Mouse (Mus musculus) hindbrain, postnatal 0 days (tissue): Measurements from ENCODE around the gene Zbtb5. TPM values are rescaled to one million over a fixed set of nuclear protein-coding genes. Genes with fewer than 3 reads are reported as not detected.

Experiments
- ATAC-seq: fragments of 200-750 bp; cut with Nextera tagmentation; 2 replicates; pipeline ENCODE4 v1.8.0; 2017; ENCODE audit warnings: mild to moderate bottlenecking, moderate TSS enrichment, moderate library complexity
- DNase-seq: peaks from one replicate; pipeline ENCODE4 v3.0.0-alpha.2; 2015; ENCODE audit warnings: low spot score
- H3K27ac ChIP-seq: fragments of 300-500 bp; sonication (generic); 2 replicates; pipeline ENCODE4 v1.5.1; 2014; ENCODE audit warnings: mild to moderate bottlenecking
- H3K27me3 ChIP-seq: fragments of 300-500 bp; sonication (generic); 2 replicates; pipeline ENCODE4 v1.6.1; 2014; ENCODE audit warnings: low read length, mixed read lengths; ENCODE audit not compliant: insufficient read depth
- H3K36me3 ChIP-seq: fragments of 300-500 bp; sonication (generic); 2 replicates; pipeline ENCODE4 v1.6.1; 2014; ENCODE audit warnings: low read length, mixed read lengths; ENCODE audit not compliant: insufficient read depth
- H3K4me1 ChIP-seq: fragments of 300-500 bp; sonication (generic); 2 replicates; pipeline ENCODE4 v1.6.1; 2014; ENCODE audit warnings: antibody characterized with exemption, low read length, mixed read lengths; ENCODE audit not compliant: insufficient read depth
- H3K4me2 ChIP-seq: fragments of 300-500 bp; sonication (generic); 2 replicates; pipeline ENCODE4 v1.6.1; 2014; ENCODE audit warnings: low read depth, mild to moderate bottlenecking, low read length, moderate library complexity, mixed read lengths
- H3K4me3 ChIP-seq: fragments of 300-500 bp; sonication (generic); 2 replicates; pipeline ENCODE4 v1.5.1; 2014; ENCODE audit warnings: low read length
- H3K9ac ChIP-seq: fragments of 300-500 bp; sonication (generic); replicated peaks from 2 replicates; pipeline ENCODE4 v1.6.1; 2014; ENCODE audit warnings: mild to moderate bottlenecking, low read length, moderate library complexity, mixed read lengths
- H3K9me3 ChIP-seq: fragments of 300-500 bp; sonication (generic); 2 replicates; pipeline ENCODE4 v1.6.1; 2016; ENCODE audit warnings: low read length, mixed read lengths
- CTCF ChIP-seq: IDR thresholded peaks from 2 replicates; pipeline ENCODE4 v1.5.1; 2016; ENCODE audit warnings: antibody characterized with exemption, control low read depth, low read depth
- WGBS: fragments of 180-500 bp; shearing (Covaris S2); extraction: QIAGEN DNeasy Blood & Tissue Kit; methylation state at CpG from one replicate; pipeline ENCODE4 v1.1.7; 2014; 5-methylcytosine and 5-hydroxymethylcytosine counted together
- polyA plus RNA-seq: library from polyadenylated mRNA; unstranded; fragments of >200 nt; fragmentation: Nextera tagmentation; extraction: Ambion mirVana; gene quantifications from 2 replicates; pipeline ENCODE4 v1.2.1, GENCODE M21; 2015
- total RNA-seq: library from RNA; depleted of rRNA; stranded (reverse); fragments of >200 nt; gene quantifications from 2 replicates; pipeline ENCODE4 v1.2.3, GENCODE M21; 2014; rRNA removed

Zbtb5 gene
- 42.1 and 50.0 TPM in 2 replicates for total RNA-seq
- polyA plus RNA-seq, result 27.6 and 29.5 TPM in 2 replicates

DNA sequence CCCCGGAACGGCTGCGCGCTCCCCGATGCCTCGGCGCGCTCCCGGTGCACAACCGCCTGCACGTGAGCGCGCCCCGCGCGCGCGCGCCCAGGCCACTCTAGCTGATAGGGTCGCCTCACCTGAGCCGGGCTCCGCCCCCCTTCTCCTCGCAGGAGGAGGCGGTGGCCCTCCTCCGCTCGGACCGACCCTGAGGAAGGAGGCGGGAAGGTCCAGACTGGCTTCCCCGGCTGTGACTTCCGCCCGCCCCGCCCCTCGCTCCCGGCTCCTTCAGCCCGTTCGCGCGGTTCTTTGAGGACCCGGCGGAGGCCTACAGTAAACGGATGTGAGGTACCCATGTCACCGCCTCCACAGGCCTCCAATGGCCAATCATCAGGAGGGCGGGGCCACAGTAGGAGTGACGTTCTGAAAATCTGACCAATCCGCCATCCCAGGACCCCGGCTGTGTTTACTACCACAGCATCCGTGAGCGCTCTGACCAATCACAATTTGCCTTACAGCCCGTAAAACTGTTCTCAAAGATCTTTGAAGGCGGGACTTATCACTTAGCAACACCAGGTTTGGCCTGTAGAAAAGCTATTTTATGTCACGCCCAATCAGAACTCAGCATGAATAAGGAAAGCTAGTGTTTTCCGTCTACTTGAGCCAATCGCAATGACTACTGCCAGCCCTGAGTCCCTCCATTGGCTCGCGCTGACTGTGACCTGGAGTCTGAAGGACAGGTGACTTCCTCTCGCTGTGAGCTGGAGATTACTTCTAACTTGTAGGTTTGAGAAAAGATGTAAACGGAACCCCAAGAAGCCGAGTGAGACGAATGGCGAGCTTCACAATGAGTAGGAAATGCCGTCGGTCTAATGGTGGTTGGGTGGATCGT is at the start of gene Zbtb5:
Zbtb5 (minus strand) TSS at position 308 of the 871 bp plus-strand sequence.
- Histone ChIP-seq H3K4me1 (peaks cover 17% of the 10 kb centered on the region), H3K4me2 (peak within 1 kb of the TSS; percentile 80), H3K27me3 (no peaks in the 10 kb centered on the region), H3K36me3 (no peaks in the 10 kb centered on the region), H3K27ac (peak within 1 kb of the TSS; percentile 92), H3K9ac (peak within 1 kb of the TSS; percentile 67), H3K9me3 (no peaks in the 10 kb centered on the region), H3K4me3 (peak within 1 kb of the TSS; percentile 61)
- ATAC-seq (peak; percentile 99), DNase-seq (peak; percentile 100)
- no peak for TF ChIP-seq CTCF
- WGBS, result under 1% methylated on average over 52 of the region's 63 CpGs

DNA sequence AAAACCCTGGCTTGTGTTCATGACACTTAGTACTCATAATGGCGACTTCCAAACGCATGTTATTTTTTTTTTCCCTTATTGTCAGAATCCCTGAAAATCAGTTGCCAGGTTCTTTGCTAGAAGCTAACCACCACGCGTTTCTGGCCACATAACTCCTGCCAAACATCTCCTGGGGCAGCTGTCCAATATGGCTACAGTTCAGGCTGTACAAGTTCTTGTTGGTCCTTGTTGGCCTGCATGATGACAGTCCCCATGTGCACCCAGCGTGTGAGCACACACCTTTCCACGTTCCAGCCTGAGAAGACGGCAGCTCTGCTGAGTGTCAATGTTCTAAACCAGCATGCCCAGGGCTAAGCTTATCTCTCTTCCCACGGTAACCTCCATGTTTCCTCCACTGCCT is 43.2 kb upstream of the Zbtb5 start:
- no peak overlapping the region for H3K27ac ChIP-seq
- H3K9me3 ChIP-seq, result no peaks in the 10 kb centered on the region
- no peak overlapping the region for H3K4me2 ChIP-seq
- no peak for TF ChIP-seq CTCF
- no peak overlapping the region for H3K4me3 ChIP-seq
- ATAC-seq (no peak), DNase-seq (no peak)
- 74% methylated on average over 8 of the region's 8 CpGs for WGBS
- no peaks in the 10 kb centered on the region for H3K27me3 ChIP-seq
- no peak overlapping the region for H3K9ac ChIP-seq
- H3K4me1 ChIP-seq, result no peaks in the 10 kb centered on the region
- H3K36me3 ChIP-seq, result peaks cover 29% of the 10 kb centered on the region

DNA sequence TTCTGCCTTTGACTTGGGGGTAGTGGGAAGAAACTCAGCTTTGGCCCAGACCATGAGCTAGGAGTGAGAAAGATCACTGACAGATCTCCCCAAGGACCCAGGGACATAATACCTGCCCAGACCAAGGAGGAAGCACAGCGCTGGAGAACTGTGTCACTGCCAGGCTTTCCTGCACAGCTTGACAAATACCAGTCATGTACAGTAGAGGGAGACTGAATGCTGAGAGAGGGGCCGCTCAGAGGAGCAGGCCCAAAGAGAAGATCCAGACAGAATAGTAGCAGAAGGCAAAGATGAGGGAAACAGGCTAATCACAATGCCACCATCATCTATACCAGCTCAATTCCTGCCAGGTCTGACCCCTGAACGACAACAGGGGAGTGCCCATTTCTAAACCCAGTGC is 42.6 kb upstream of the Zbtb5 start:
- no peaks in the 10 kb centered on the region for H3K9me3 ChIP-seq
- no peak overlapping the region for H3K4me2 ChIP-seq
- WGBS, result 44% methylated on average over 3 of the region's 3 CpGs
- H3K36me3 ChIP-seq, result peaks cover 25% of the 10 kb centered on the region
- H3K9ac ChIP-seq, result no peak overlapping the region
- ATAC-seq, result peak; percentile 74; the same call in 1 of the 2 replicates
- H3K27ac ChIP-seq, result no peak overlapping the region
- no peak overlapping the region for H3K4me3 ChIP-seq
- TF ChIP-seq CTCF, result peak; percentile 73
- no peaks in the 10 kb centered on the region for H3K4me1 ChIP-seq
- peak; percentile 47 for DNase-seq
- no peaks in the 10 kb centered on the region for H3K27me3 ChIP-seq

DNA sequence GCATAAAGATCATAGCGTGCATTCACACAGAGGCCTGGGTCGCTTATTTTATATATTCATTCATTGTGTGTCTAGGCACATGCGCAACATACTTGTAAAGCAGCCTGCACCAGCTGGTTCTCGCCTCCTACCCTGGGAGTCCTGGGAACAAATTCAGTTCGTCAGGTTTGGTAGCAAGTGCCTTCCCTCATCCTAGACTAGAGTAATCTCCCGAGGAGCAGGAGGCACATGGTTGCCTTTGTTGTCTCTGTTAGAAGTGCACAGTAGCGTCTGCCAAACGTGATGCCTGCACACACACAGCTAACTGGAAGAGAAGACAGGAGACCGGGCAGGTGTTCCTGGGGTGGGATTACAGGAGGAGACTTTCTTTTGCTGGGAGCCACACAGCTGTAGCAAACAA is 35.7 kb upstream of the Zbtb5 start:
- peaks cover 21% of the 10 kb centered on the region; the same call in 1 of the 2 replicates for H3K36me3 ChIP-seq
- ATAC-seq (peak; percentile 6; the same call in 1 of the 2 replicates), DNase-seq (peak; percentile 16)
- 0 out of 2 replicates have a peak, but pooled peaks cover 4% of the 10 kb centered on the region for H3K4me1 ChIP-seq
- no peaks in the 10 kb centered on the region for H3K9me3 ChIP-seq
- H3K27me3 ChIP-seq, result no peaks in the 10 kb centered on the region
- H3K9ac ChIP-seq, result no peak overlapping the region
- WGBS, result 53% methylated on average over 9 of the region's 9 CpGs
- H3K4me2 ChIP-seq, result no peak overlapping the region
- no peak overlapping the region for H3K4me3 ChIP-seq
- TF ChIP-seq CTCF, result no peak
- peak overlapping the region; percentile 62 for H3K27ac ChIP-seq

GRCm38 (mm10) chr4:45047286-45047887 is 35.2 kb upstream of the Zbtb5 start:
- peak; percentile 46 for DNase-seq
- TF ChIP-seq CTCF, result no peak
- Histone ChIP-seq H3K9ac (no peak overlapping the region), H3K4me2 (no peak overlapping the region), H3K9me3 (no peaks in the 10 kb centered on the region), H3K27me3 (no peaks in the 10 kb centered on the region), H3K27ac (peak overlapping the region; percentile 62), H3K36me3 (peaks cover 21% of the 10 kb centered on the region; the same call in 1 of the 2 replicates), H3K4me3 (no peak overlapping the region), H3K4me1 (0 out of 2 replicates have a peak, but pooled peaks cover 4% of the 10 kb centered on the region)
- ATAC-seq, result peak; percentile 75
- 67% methylated on average over 9 of the region's 9 CpGs for WGBS

- Histone ChIP-seq H3K36me3 (peaks cover 24% of the 10 kb centered on the region; the same call in 1 of the 2 replicates), H3K4me3 (no peak overlapping the region), H3K4me2 (no peak overlapping the region), H3K4me1 (0 out of 2 replicates have a peak, but pooled peaks cover 4% of the 10 kb centered on the region), H3K9ac (no peak overlapping the region), H3K27me3 (no peaks in the 10 kb centered on the region), H3K9me3 (no peaks in the 10 kb centered on the region), H3K27ac (no peak overlapping the region)
- ATAC-seq (no peak), DNase-seq (no peak)
- 88% methylated on average over 5 of the region's 5 CpGs for WGBS
- TF ChIP-seq CTCF, result no peak
Observed at GRCm38 (mm10) chr4:45046679-45047078, 34.5 kb upstream of the Zbtb5 start.
